Mouse (Mus musculus) MEL (cell line): ENCODE data around the gene Pcdh17. TPM values are rescaled to one million over a fixed set of nuclear protein-coding genes. Genes with fewer than 3 reads are reported as not detected.
A peak's percentile ranks its signal among the peaks of the same experiment; 100 is the strongest.

ENCODE experiments used
- DNase-seq: peaks from one replicate; pipeline ENCODE4 v3.0.0; 2011; ENCODE audit warnings: low read depth, low spot score
- H3K27ac ChIP-seq: 2 replicates; pipeline ENCODE4 v1.5.1; 2012; ENCODE audit warnings: low read depth, mild to moderate bottlenecking, control low read depth, low read length, moderate library complexity; ENCODE audit not compliant: control insufficient read depth
- H3K27me3 ChIP-seq, 2 experiments: fragments of 150-350 bp in 1 of 2; sonication (generic) in 1 of 2; 2 replicates each; pipeline ENCODE4 v1.6.1; 2012; ENCODE audit warnings: low read length in 2 of 2, mild to moderate bottlenecking in 2 of 2, improper control_type of control experiment in 1 of 2, moderate library complexity in 1 of 2; ENCODE audit not compliant: insufficient read depth in 2 of 2, control insufficient read depth in 1 of 2
- H3K36me3 ChIP-seq, 2 experiments: 2 replicates each; pipeline ENCODE4 v1.6.1; 2012 to 2014; ENCODE audit warnings: low read length in 2 of 2, improper control_type of control experiment in 1 of 2, inconsistent platforms in 1 of 2, mild to moderate bottlenecking in 1 of 2; ENCODE audit not compliant: insufficient read depth in 2 of 2, control insufficient read depth in 1 of 2
- H3K4me1 ChIP-seq, 2 experiments: fragments of 150-350 bp in 1 of 2; sonication (generic) in 1 of 2; 2 replicates each; pipeline ENCODE4 v1.6.1; 2012; ENCODE audit warnings: low read length in 2 of 2, improper control_type of control experiment in 1 of 2, mild to moderate bottlenecking in 1 of 2; ENCODE audit not compliant: insufficient read depth in 2 of 2, control insufficient read depth in 1 of 2
- H3K4me3 ChIP-seq, 2 experiments: fragments of 150-350 bp in 1 of 2; sonication (generic) in 1 of 2; 2 replicates each; pipeline ENCODE4 v1.5.1; 2012; ENCODE audit warnings: low read depth in 2 of 2, low read length in 2 of 2, mild to moderate bottlenecking in 2 of 2, moderate library complexity in 2 of 2, control low read depth in 1 of 2, improper control_type of control experiment in 1 of 2; ENCODE audit not compliant: control insufficient read depth in 1 of 2, insufficient read depth in 1 of 2
- H3K79me2 ChIP-seq: 2 replicates; pipeline ENCODE4 v1.6.1; 2012; ENCODE audit warnings: mild to moderate bottlenecking, low read length, moderate library complexity; ENCODE audit not compliant: control insufficient read depth, poor library complexity, insufficient read depth
- H3K9ac ChIP-seq: 2 replicates; pipeline ENCODE4 v1.6.1; 2012; ENCODE audit warnings: low read depth, mild to moderate bottlenecking, control low read depth, low read length, moderate library complexity; ENCODE audit not compliant: control insufficient read depth, poor library complexity, severe bottlenecking
- H3K9me3 ChIP-seq: fragments of 150-350 bp; sonication (generic); replicated peaks from 2 replicates; pipeline ENCODE4 v1.6.1; 2012; ENCODE audit warnings: mild to moderate bottlenecking, low read length, improper control_type of control experiment, moderate library complexity; ENCODE audit not compliant: insufficient read depth
- BHLHE40 ChIP-seq: IDR thresholded peaks from 2 replicates; pipeline ENCODE4 v1.6.1; 2012; ENCODE audit warnings: low read depth, mild to moderate bottlenecking, inconsistent platforms, low read length, improper control_type of control experiment, borderline replicate concordance
- CHD2 ChIP-seq: IDR thresholded peaks from 2 replicates; pipeline ENCODE4 v1.6.1; 2011; ENCODE audit warnings: low read length, improper control_type of control experiment
- CTCF ChIP-seq, 3 experiments: IDR thresholded peaks in 2 of 3; conservative IDR thresholded peaks in 1 of 3; 2 replicates each; pipeline ENCODE4 v1.5.1; 2011 to 2012; ENCODE audit warnings: low read length in 3 of 3, low read depth in 2 of 3, mild to moderate bottlenecking in 2 of 3, improper control_type of control experiment in 1 of 3, inconsistent platforms in 1 of 3, mixed read lengths in 1 of 3, moderate library complexity in 1 of 3; ENCODE audit not compliant: control insufficient read depth in 1 of 3, insufficient read depth in 1 of 3, poor library complexity in 1 of 3, severe bottlenecking in 1 of 3
- ETS1 ChIP-seq: IDR thresholded peaks from 2 replicates; pipeline ENCODE4 v1.6.1; 2012; ENCODE audit warnings: low read depth, mild to moderate bottlenecking, inconsistent platforms, low read length, improper control_type of control experiment, moderate library complexity
- GATA1 ChIP-seq: IDR thresholded peaks from 2 replicates; pipeline ENCODE4 v1.6.1; 2011; ENCODE audit warnings: low read depth, low read length, improper control_type of control experiment
- JUND ChIP-seq: IDR thresholded peaks from 2 replicates; pipeline ENCODE4 v1.6.1; 2011; ENCODE audit warnings: low read depth, mild to moderate bottlenecking, improper control_type of control experiment, low read length
- MAFK ChIP-seq: IDR thresholded peaks from 2 replicates; pipeline ENCODE4 v1.6.1; 2011; ENCODE audit warnings: low read depth, mild to moderate bottlenecking, low read length, improper control_type of control experiment, borderline replicate concordance
- MAZ ChIP-seq: IDR thresholded peaks from 2 replicates; pipeline ENCODE4 v1.6.1; 2012; ENCODE audit warnings: low read depth, mild to moderate bottlenecking, inconsistent platforms, low read length, improper control_type of control experiment
- MEF2A ChIP-seq: IDR thresholded peaks from 2 replicates; pipeline ENCODE4 v1.6.1; 2014; ENCODE audit warnings: low read depth, mild to moderate bottlenecking, inconsistent platforms, low read length, improper control_type of control experiment; ENCODE audit not compliant: poor library complexity, insufficient replicate concordance, severe bottlenecking; ENCODE audit errors: extremely low read depth
- MYB ChIP-seq: IDR thresholded peaks from 2 replicates; pipeline ENCODE4 v1.6.1; 2011; ENCODE audit warnings: mild to moderate bottlenecking, low read depth, low read length, improper control_type of control experiment
- MYC ChIP-seq: IDR thresholded peaks from 2 replicates; pipeline ENCODE4 v1.6.1; 2011; ENCODE audit warnings: low read depth, mild to moderate bottlenecking, low read length, improper control_type of control experiment, moderate library complexity
- POLR2A ChIP-seq, 2 experiments: IDR thresholded peaks; 2 replicates each; pipeline ENCODE4 v1.6.1; 2011 to 2012; ENCODE audit warnings: low read length in 2 of 2, mild to moderate bottlenecking in 2 of 2, control low read depth in 1 of 2, improper control_type of control experiment in 1 of 2, low read depth in 1 of 2, moderate library complexity in 1 of 2; ENCODE audit not compliant: control insufficient read depth in 1 of 2, insufficient read depth in 1 of 2, poor library complexity in 1 of 2
- POLR2AphosphoS2 ChIP-seq: IDR thresholded peaks from 2 replicates; pipeline ENCODE4 v1.6.1; 2011; ENCODE audit warnings: low read length, improper control_type of control experiment
- POLR2AphosphoS5 ChIP-seq: IDR thresholded peaks from 2 replicates; pipeline ENCODE4 v1.6.1; 2012; ENCODE audit warnings: low read depth, borderline replicate concordance, mild to moderate bottlenecking, inconsistent platforms, low read length, moderate library complexity, mixed read lengths
- RAD21 ChIP-seq: IDR thresholded peaks from 2 replicates; pipeline ENCODE4 v1.6.1; 2011; ENCODE audit warnings: mild to moderate bottlenecking, low read depth, low read length, improper control_type of control experiment
- RCOR1 ChIP-seq: IDR thresholded peaks from 2 replicates; pipeline ENCODE4 v1.6.1; 2012; ENCODE audit warnings: low read depth, mild to moderate bottlenecking, inconsistent platforms, low read length, improper control_type of control experiment
- SMC3 ChIP-seq: IDR thresholded peaks from 2 replicates; pipeline ENCODE4 v1.6.1; 2011; ENCODE audit warnings: low read depth, low read length, improper control_type of control experiment
- TAL1 ChIP-seq: IDR thresholded peaks from 2 replicates; pipeline ENCODE4 v1.6.1; 2012; ENCODE audit warnings: mild to moderate bottlenecking, inconsistent platforms, low read length, moderate library complexity, mixed read lengths
- USF1 ChIP-seq: IDR thresholded peaks from 2 replicates; pipeline ENCODE4 v1.6.1; 2014; ENCODE audit warnings: low read depth, mild to moderate bottlenecking, inconsistent platforms, low read length, improper control_type of control experiment, moderate library complexity
- ZC3H11A ChIP-seq: IDR thresholded peaks from 2 replicates; pipeline ENCODE4 v1.6.1; 2012; ENCODE audit warnings: low read depth, mild to moderate bottlenecking, inconsistent platforms, low read length, improper control_type of control experiment
- polyA plus RNA-seq, 2 experiments: library from polyadenylated mRNA; stranded (reverse) in 1 of 2; unstranded in 1 of 2; fragments of >175 nt in 1 of 2; fragments of >200 nt in 1 of 2; gene quantifications; 2 replicates each; pipeline versions ENCODE4 v1.2.1 to v1.2.4; 2012; ENCODE audit warnings: low replicate concordance in 2 of 2, low read depth in 1 of 2; ENCODE audit not compliant: insufficient read length in 2 of 2, insufficient read depth in 1 of 2, missing spikeins in 1 of 2
- total RNA-seq: library from RNA; depleted of rRNA; stranded (reverse); fragments of 300-350 nt; gene quantifications from 2 replicates; pipeline ENCODE4 v1.2.3, GENCODE M21; 2012

The Pcdh17 gene
- total and polyA plus RNA-seq, 3 experiments = not detected

DNA sequence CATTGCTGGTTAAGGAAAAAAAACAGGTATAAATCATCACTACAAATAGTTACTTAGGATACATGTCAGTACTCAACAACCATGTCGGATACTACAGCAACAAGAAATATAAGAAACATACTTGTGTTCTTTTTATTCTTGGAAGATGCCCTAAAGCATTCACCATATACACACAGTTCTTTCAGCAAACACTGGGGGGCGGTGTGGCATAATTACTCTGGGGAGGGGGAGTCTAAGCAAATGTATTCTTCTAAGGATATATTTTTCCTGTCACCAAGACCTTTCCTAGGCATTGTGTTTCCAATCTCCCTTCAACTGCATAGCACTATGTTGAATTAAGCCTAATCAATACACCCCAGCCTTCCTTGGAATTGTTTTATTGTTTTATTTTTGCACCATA lies 2.5 kb upstream of the Pcdh17 start:
- no peaks in the 10 kb centered on the region for H3K27me3 ChIP-seq
- peaks cover 0 to 2% of the 10 kb centered on the region in 2 experiments; a peak in 1 of 4 replicates for H3K4me1 ChIP-seq
- H3K9ac ChIP-seq = no peak overlapping the region
- TF ChIP-seq MYB (no peak), MAZ (no peak), POLR2AphosphoS5 (no peak), RAD21 (peak; percentile 80), SMC3 (peak; percentile 79), ETS1 (no peak), RCOR1 (no peak), POLR2A (IDR thresholded peaks at IDR 0.05; ENCODE audit: control insufficient read depth in 1 of 2, insufficient read depth in 1 of 2, low read depth in 1 of 2, low read length in 2 of 2, poor library complexity in 1 of 2) (no peak), ZC3H11A (peak; percentile 78), POLR2AphosphoS2 (no peak), CTCF (IDR thresholded peaks at IDR 0.05 in 2 of 3, conservative IDR thresholded peaks at IDR 0.05 in 1 of 3; ENCODE audit: control insufficient read depth in 1 of 3, insufficient read depth in 1 of 3, low read depth in 2 of 3, low read length in 3 of 3, poor library complexity in 1 of 3, severe bottlenecking in 1 of 3) (peak; percentile 19 to 68 (median 41); a peak in 5 of 6 replicates), MYC (no peak), TAL1 (no peak)
- TF ChIP-seq, all 39 proteins: peak for 4
- no peaks in the 10 kb centered on the region for H3K9me3 ChIP-seq
- H3K36me3 ChIP-seq = no peaks in the 10 kb centered on the region
- no peak overlapping the region for H3K4me3 ChIP-seq
- no peaks in the 10 kb centered on the region for H3K79me2 ChIP-seq
- no peak overlapping the region for H3K27ac ChIP-seq
- DNase-seq = peak; percentile 53

DNA sequence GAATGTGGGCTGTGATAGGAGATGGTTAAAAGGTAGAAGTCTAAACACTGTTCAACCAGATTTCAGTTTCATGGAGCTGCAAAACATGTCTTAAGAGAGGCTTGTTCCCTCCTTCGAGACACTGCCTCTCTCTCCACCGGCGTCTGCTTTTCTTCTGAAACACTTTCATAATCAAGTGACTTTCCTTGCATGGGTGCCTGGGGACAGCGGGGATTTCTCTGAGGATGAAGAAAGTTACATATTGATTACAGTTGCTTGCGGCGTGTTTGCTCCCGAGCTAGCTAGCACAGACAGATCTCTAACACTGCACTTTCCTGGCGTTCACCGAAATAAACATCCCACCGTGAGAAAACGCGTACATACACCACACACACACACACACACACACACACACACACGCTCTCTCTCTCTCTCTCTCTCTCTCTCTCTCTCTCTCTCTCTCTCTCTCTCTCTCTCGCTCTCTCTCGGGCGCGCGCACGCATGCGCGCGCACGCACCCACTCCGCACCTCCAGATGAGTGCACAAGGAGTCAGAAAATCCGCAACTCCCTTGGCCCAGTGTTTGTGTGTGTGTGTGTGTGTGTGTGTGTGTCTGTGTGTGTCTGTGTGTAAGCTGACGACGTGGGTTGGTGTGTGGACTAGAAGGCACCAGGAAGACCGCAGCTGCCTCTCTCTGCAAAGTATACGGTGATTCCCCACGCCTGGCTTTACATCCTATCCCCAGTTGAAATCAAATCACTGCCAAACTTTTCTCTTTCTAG lies 655 bp upstream of the Pcdh17 start:
- H3K4me3 ChIP-seq = no peak overlapping the region
- H3K27me3 ChIP-seq = no peaks in the 10 kb centered on the region
- H3K9me3 ChIP-seq = no peaks in the 10 kb centered on the region
- H3K27ac ChIP-seq = no peak overlapping the region
- TF ChIP-seq JUND = no peak
- TF ChIP-seq BHLHE40 = no peak
- TF ChIP-seq MEF2A = no peak
- no peak for TF ChIP-seq CHD2
- TF ChIP-seq MAFK = no peak
- no peak for TF ChIP-seq MYC
- TF ChIP-seq USF1 = no peak
- TF ChIP-seq GATA1 = no peak
- TF ChIP-seq POLR2AphosphoS2 = no peak
- TF ChIP-seq, all 39 proteins: peak for 0
- DNase-seq = no peak
- Histone ChIP-seq H3K9ac (no peak overlapping the region), H3K79me2 (no peaks in the 10 kb centered on the region), H3K36me3 (no peaks in the 10 kb centered on the region), H3K4me1 (peaks cover 0 to 2% of the 10 kb centered on the region in 2 experiments; a peak in 1 of 4 replicates)
